ENCODE assay signal across 22 mouse cellular contexts in genomic region chr14:87689866-87690265, GRCm38 (mm10).
DNase-seq lines count a peak whose midpoint lies in the region; ATAC-seq and TF ChIP-seq lines count a peak whose summit lies in the region.
"Had no signal": no experiment of that assay in that cellular context is flagged by ENCODE, and none has a peak within 500 bp of the region (broad histone marks: within the 10 kb centered on the region; RNA-seq: fewer than 3 reads in every experiment).

No protein-coding gene starts in this region.

- no peaks in the 10 kb centered on the region for H3K27me3 ChIP-seq in forebrain, embryonic 11.5 days (ENCODE audit: control insufficient read depth, insufficient read depth, low read length)
- no peaks in the 10 kb centered on the region for H3K27me3 ChIP-seq in forebrain, embryonic 14.5 days (replicated peaks; ENCODE audit: control insufficient read depth, insufficient read depth, low read length)
- H3K27me3 ChIP-seq in lung, embryonic 15.5 days: no peaks in the 10 kb centered on the region
- no peaks in the 10 kb centered on the region for H3K27me3 ChIP-seq in lung, embryonic 16.5 days (ENCODE audit: control insufficient read depth, insufficient read depth, low read depth, low read length)
- no peaks in the 10 kb centered on the region for H3K27me3 ChIP-seq in lung, postnatal 0 days (replicated peaks; ENCODE audit: insufficient read depth, low read length)
- H3K27me3 ChIP-seq: CH12.LX had no signal

- no peaks in the 10 kb centered on the region for H3K36me3 ChIP-seq in forebrain, embryonic 11.5 days (ENCODE audit: control insufficient read depth, insufficient read depth, low read length)
- H3K36me3 ChIP-seq in forebrain, embryonic 14.5 days (ENCODE audit: control insufficient read depth, insufficient read depth, low read length): no peaks in the 10 kb centered on the region
- no peaks in the 10 kb centered on the region for H3K36me3 ChIP-seq in lung, embryonic 15.5 days
- no peaks in the 10 kb centered on the region for H3K36me3 ChIP-seq in lung, embryonic 16.5 days (ENCODE audit: control insufficient read depth, insufficient read depth, low read length)
- H3K36me3 ChIP-seq in lung, postnatal 0 days (ENCODE audit: insufficient read depth, low read length): no peaks in the 10 kb centered on the region
- H3K36me3 ChIP-seq: G1E had no signal

- no peak overlapping the region for H3K4me3 ChIP-seq in forebrain, embryonic 11.5 days (ENCODE audit: low read depth, low read length)
- H3K4me3 ChIP-seq in forebrain, embryonic 14.5 days (ENCODE audit: low read depth, low read length): no peak overlapping the region
- H3K4me3 ChIP-seq in lung, embryonic 15.5 days: no peak overlapping the region
- H3K4me3 ChIP-seq in lung, embryonic 16.5 days (ENCODE audit: low read length): no peak overlapping the region
- H3K4me3 ChIP-seq in lung, postnatal 0 days (ENCODE audit: low read depth, low read length): no peak overlapping the region

- no peaks in the 10 kb centered on the region for H3K9me3 ChIP-seq in forebrain, embryonic 11.5 days (ENCODE audit: control insufficient read depth, low read length)
- no peaks in the 10 kb centered on the region for H3K9me3 ChIP-seq in forebrain, embryonic 14.5 days (replicated peaks; ENCODE audit: control insufficient read depth, low read length)
- H3K9me3 ChIP-seq in lung, embryonic 15.5 days: no peaks in the 10 kb centered on the region
- no peaks in the 10 kb centered on the region for H3K9me3 ChIP-seq in lung, embryonic 16.5 days (ENCODE audit: control insufficient read depth, low read length)
- no peaks in the 10 kb centered on the region for H3K9me3 ChIP-seq in lung, postnatal 0 days (ENCODE audit: low read length)
- H3K9me3 ChIP-seq: G1E had no signal

- ATAC-seq in forebrain, embryonic 11.5 days (replicated peaks; ENCODE audit: low FRiP score): 0 out of 2 replicates have a peak, but pooled peaks have one; percentile 10
- ATAC-seq in forebrain, embryonic 14.5 days: no peak
- peak; percentile 91 for ATAC-seq in lung, embryonic 15.5 days (ENCODE audit: borderline replicate concordance, extremely low read depth, low FRiP score, low TSS enrichment)
- peak; percentile 96 for ATAC-seq in lung, embryonic 16.5 days (ENCODE audit: low read depth)
- peak; percentile 28; the same call in 1 of the 2 replicates for ATAC-seq in lung, postnatal 0 days
- ATAC-seq: activated CD4-positive, CD25-positive, alpha-beta regulatory T cell, adult 4 months; CD4-positive, CD25-positive, alpha-beta regulatory T cell, adult 4 months; Patski had no signal

- DNase-seq in forebrain, embryonic 11.5 days (ENCODE audit: low spot score): no peak
- DNase-seq in forebrain, embryonic 14.5 days (ENCODE audit: low spot score): no peak
- no peak for DNase-seq in lung, postnatal 25 days (ENCODE audit: low spot score)
- no peak for DNase-seq in lung, postnatal 14 days
- peak; percentile 9 for DNase-seq in lung, postnatal 0 days (ENCODE audit: low spot score)
- no peak for DNase-seq in lung, postnatal 4 days
- DNase-seq: adrenal gland, adult 2 months; adrenal gland, adult 8-10 months; adrenal gland, postnatal 10 days; adrenal gland, postnatal 14 days; adrenal gland, postnatal 25 days; adrenal gland, postnatal 36 days; B cell, adult 2 months; cerebellum, adult 11 months; cerebellum, adult 11-12 months had no signal

- no peak for TF ChIP-seq CTCF in lung, postnatal 0 days (IDR thresholded peaks at IDR 0.05)

- H3K4me1 ChIP-seq in forebrain, embryonic 11.5 days (replicated peaks; ENCODE audit: control insufficient read depth, insufficient read depth, low read length): no peaks in the 10 kb centered on the region
- no peaks in the 10 kb centered on the region for H3K4me1 ChIP-seq in forebrain, embryonic 14.5 days (ENCODE audit: control insufficient read depth, insufficient read depth, low read length)
- no peaks in the 10 kb centered on the region for H3K4me1 ChIP-seq in lung, embryonic 15.5 days
- no peaks in the 10 kb centered on the region for H3K4me1 ChIP-seq in lung, embryonic 16.5 days (replicated peaks; ENCODE audit: control insufficient read depth, insufficient read depth, low read length)
- H3K4me1 ChIP-seq in lung, postnatal 0 days (ENCODE audit: insufficient read depth, low read depth, low read length): 0 out of 2 replicates have a peak, but pooled peaks cover 2% of the 10 kb centered on the region

- H3K9ac ChIP-seq in forebrain, embryonic 11.5 days (ENCODE audit: low read length): no peak overlapping the region
- H3K9ac ChIP-seq in forebrain, embryonic 14.5 days (ENCODE audit: low read length): no peak overlapping the region
- H3K9ac ChIP-seq in lung, embryonic 15.5 days: no peak overlapping the region
- no peak overlapping the region for H3K9ac ChIP-seq in lung, embryonic 16.5 days (ENCODE audit: low read length)
- no peak overlapping the region for H3K9ac ChIP-seq in lung, postnatal 0 days (replicated peaks; ENCODE audit: low read depth)

- no peak for TF ChIP-seq EP300 in lung, postnatal 0 days (IDR thresholded peaks at IDR 0.05)

- H3K27ac ChIP-seq in forebrain, embryonic 11.5 days (ENCODE audit: low read depth, low read length): no peak overlapping the region
- H3K27ac ChIP-seq in forebrain, embryonic 14.5 days (ENCODE audit: low read depth, low read length): no peak overlapping the region
- H3K27ac ChIP-seq in lung, embryonic 15.5 days: no peak overlapping the region
- H3K27ac ChIP-seq in lung, embryonic 16.5 days (ENCODE audit: low read length): no peak overlapping the region
- H3K27ac ChIP-seq in lung, postnatal 0 days (ENCODE audit: low read length): no peak overlapping the region

- no peak overlapping the region for H3K4me2 ChIP-seq in forebrain, embryonic 11.5 days (ENCODE audit: low read depth, low read length, severe bottlenecking)
- H3K4me2 ChIP-seq in forebrain, embryonic 14.5 days (ENCODE audit: low read length): no peak overlapping the region
- H3K4me2 ChIP-seq in lung, embryonic 15.5 days: no peak overlapping the region
- H3K4me2 ChIP-seq in lung, embryonic 16.5 days (ENCODE audit: low read depth, low read length): no peak overlapping the region
- no peak overlapping the region for H3K4me2 ChIP-seq in lung, postnatal 0 days (replicated peaks; ENCODE audit: low read depth, low read length)

- 94% methylated on average over 3 of the region's 3 CpGs for WGBS in forebrain, embryonic 11.5 days
- WGBS in forebrain, embryonic 14.5 days: 87% methylated on average over 3 of the region's 3 CpGs
- WGBS in lung, embryonic 15.5 days: 61% methylated on average over 3 of the region's 3 CpGs
- 70% methylated on average over 3 of the region's 3 CpGs for WGBS in lung, embryonic 16.5 days
- WGBS in lung, postnatal 0 days: 53% methylated on average over 3 of the region's 3 CpGs
